Mouse (Mus musculus): Measurements from ENCODE around the gene Dcaf1. TPM values are rescaled to one million over a fixed set of nuclear protein-coding genes. Genes with fewer than 3 reads are reported as not detected.

The Dcaf1 gene
- polyA plus RNA-seq, 1 experiment from 2014 or later = 21.8 TPM

GRCm38 (mm10) chr9:106882176-106882575, 60.5 kb downstream of the Dcaf1 start:
- no peak overlapping the region for H3K9ac ChIP-seq
- no peaks in the 10 kb centered on the region for H3K9me3 ChIP-seq
- no peaks in the 10 kb centered on the region for H3K27me3 ChIP-seq
- ATAC-seq (ENCODE audit: low FRiP score, low read depth) = no peak
- H3K4me1 ChIP-seq = peaks cover 48% of the 10 kb centered on the region
- WGBS = 72% methylated on average over 4 of the region's 4 CpGs
- H3K4me2 ChIP-seq (replicated peaks) = no peak overlapping the region
- no peak overlapping the region for H3K4me3 ChIP-seq
- H3K36me3 ChIP-seq = peaks cover 71% of the 10 kb centered on the region
- H3K27ac ChIP-seq = no peak overlapping the region

- WGBS = 83% methylated on average over 3 of the region's 3 CpGs
- Histone ChIP-seq H3K36me3 (peaks cover 66% of the 10 kb centered on the region), H3K9me3 (no peaks in the 10 kb centered on the region), H3K4me3 (peak overlapping the region; percentile 22), H3K4me2 (replicated peaks) (peak overlapping the region; percentile 97), H3K4me1 (peaks cover 57% of the 10 kb centered on the region), H3K27ac (no peak overlapping the region), H3K27me3 (no peaks in the 10 kb centered on the region), H3K9ac (peak overlapping the region; percentile 35; the same call in 1 of the 2 replicates)
- ATAC-seq (ENCODE audit: low FRiP score, low read depth) = no peak
These were observed 61.4 kb downstream of the Dcaf1 start for GRCm38 (mm10) chr9:106883085-106883484.

- Histone ChIP-seq H3K27ac (no peak overlapping the region), H3K4me3 (peak overlapping the region; percentile 94), H3K9ac (peak overlapping the region; percentile 99), H3K27me3 (no peaks in the 10 kb centered on the region), H3K4me1 (peaks cover 67% of the 10 kb centered on the region), H3K4me2 (replicated peaks) (peak overlapping the region; percentile 97), H3K36me3 (peaks cover 66% of the 10 kb centered on the region), H3K9me3 (no peaks in the 10 kb centered on the region)
- 28% methylated on average over 16 of the region's 16 CpGs for WGBS
- ATAC-seq (ENCODE audit: low FRiP score, low read depth) = no peak
These were observed 62.6 kb downstream of the Dcaf1 start for GRCm38 (mm10) chr9:106884306-106884705.

GRCm38 (mm10) chr9:106884996-106885900, 63.6 kb downstream of the Dcaf1 start:
- Histone ChIP-seq H3K4me3 (peak overlapping the region; percentile 94), H3K27me3 (no peaks in the 10 kb centered on the region), H3K27ac (no peak overlapping the region), H3K9ac (peak overlapping the region; percentile 99), H3K36me3 (peaks cover 69% of the 10 kb centered on the region), H3K4me1 (peaks cover 76% of the 10 kb centered on the region), H3K9me3 (no peaks in the 10 kb centered on the region), H3K4me2 (replicated peaks) (peak overlapping the region; percentile 97)
- ATAC-seq (ENCODE audit: low FRiP score, low read depth) = no peak
- WGBS = 17% methylated on average over 44 of the region's 44 CpGs

- 1% methylated on average over 84 of the region's 107 CpGs for WGBS
- H3K9me3 ChIP-seq = no peaks in the 10 kb centered on the region
- no peaks in the 10 kb centered on the region for H3K27me3 ChIP-seq
- no peak for ATAC-seq (ENCODE audit: low FRiP score, low read depth)
- H3K36me3 ChIP-seq = peaks cover 70% of the 10 kb centered on the region
- peak overlapping the region; percentile 99 for H3K9ac ChIP-seq
- H3K27ac ChIP-seq = peak overlapping the region; percentile 88
- peak overlapping the region; percentile 94 for H3K4me3 ChIP-seq
- peaks cover 82% of the 10 kb centered on the region for H3K4me1 ChIP-seq
- H3K4me2 ChIP-seq (replicated peaks) = peak overlapping the region; percentile 97
These were observed 64.4 kb downstream of the Dcaf1 start for GRCm38 (mm10) chr9:106885901-106886731.

- Histone ChIP-seq H3K9me3 (no peaks in the 10 kb centered on the region), H3K9ac (peak within 1 kb of the TSS; percentile 99), H3K4me2 (replicated peaks) (peak within 1 kb of the TSS; percentile 97), H3K36me3 (peaks cover 61% of the 10 kb centered on the region), H3K27ac (peak within 1 kb of the TSS; percentile 88), H3K4me3 (peak within 1 kb of the TSS; percentile 94), H3K27me3 (no peaks in the 10 kb centered on the region), H3K4me1 (peaks cover 74% of the 10 kb centered on the region)
- peak; percentile 84 for ATAC-seq (ENCODE audit: low FRiP score, low read depth)
- WGBS = 2% methylated on average over 89 of the region's 101 CpGs
These were observed 65.4 kb downstream of the Dcaf1 start, which contains the start of gene Rbm15b for GRCm38 (mm10) chr9:106886828-106887702. Rbm15b (minus strand) TSS chr9:106887428.

- WGBS = 91% methylated on average over 3 of the region's 3 CpGs
- no peak for ATAC-seq (ENCODE audit: low FRiP score, low read depth)
- no peak overlapping the region for H3K4me3 ChIP-seq
- H3K27me3 ChIP-seq = no peaks in the 10 kb centered on the region
- H3K4me1 ChIP-seq = peaks cover 65% of the 10 kb centered on the region
- H3K36me3 ChIP-seq = peaks cover 48% of the 10 kb centered on the region
- no peak overlapping the region for H3K9ac ChIP-seq
- no peaks in the 10 kb centered on the region for H3K9me3 ChIP-seq
- no peak overlapping the region for H3K4me2 ChIP-seq (replicated peaks)
- H3K27ac ChIP-seq = no peak overlapping the region
These were observed 66.7 kb downstream of the Dcaf1 start for GRCm38 (mm10) chr9:106888346-106888745.

GRCm38 (mm10) chr9:106889321-106889720, 67.6 kb downstream of the Dcaf1 start:
- peaks cover 40% of the 10 kb centered on the region for H3K36me3 ChIP-seq
- H3K9me3 ChIP-seq = no peaks in the 10 kb centered on the region
- no peak overlapping the region for H3K9ac ChIP-seq
- H3K27me3 ChIP-seq = no peaks in the 10 kb centered on the region
- H3K4me3 ChIP-seq = no peak overlapping the region
- no peak for ATAC-seq (ENCODE audit: low FRiP score, low read depth)
- no peak overlapping the region for H3K4me2 ChIP-seq (replicated peaks)
- no peak overlapping the region for H3K27ac ChIP-seq
- 80% methylated on average over 9 of the region's 9 CpGs for WGBS
- H3K4me1 ChIP-seq = peaks cover 59% of the 10 kb centered on the region

GRCm38 (mm10) chr9:106890496-106891240, 69.0 kb downstream of the Dcaf1 start:
- Histone ChIP-seq H3K27me3 (no peaks in the 10 kb centered on the region), H3K4me2 (replicated peaks) (peak overlapping the region; percentile 80), H3K36me3 (peaks cover 30% of the 10 kb centered on the region), H3K4me1 (peaks cover 46% of the 10 kb centered on the region), H3K9ac (peak overlapping the region; percentile 90), H3K9me3 (no peaks in the 10 kb centered on the region), H3K27ac (no peak overlapping the region), H3K4me3 (peak overlapping the region; percentile 82)
- WGBS = 60% methylated on average over 8 of the region's 8 CpGs
- ATAC-seq (ENCODE audit: low FRiP score, low read depth) = no peak

- peak overlapping the region; percentile 67; the same call in 1 of the 2 replicates for H3K27ac ChIP-seq
- no peaks in the 10 kb centered on the region for H3K9me3 ChIP-seq
- no peak for ATAC-seq (ENCODE audit: low FRiP score, low read depth)
- H3K9ac ChIP-seq = peak overlapping the region; percentile 90
- peak overlapping the region; percentile 80 for H3K4me2 ChIP-seq (replicated peaks)
- H3K4me1 ChIP-seq = peaks cover 45% of the 10 kb centered on the region
- H3K27me3 ChIP-seq = no peaks in the 10 kb centered on the region
- peaks cover 30% of the 10 kb centered on the region for H3K36me3 ChIP-seq
- WGBS = under 1% methylated on average over 17 of the region's 17 CpGs
- peak overlapping the region; percentile 82 for H3K4me3 ChIP-seq
These were observed 69.7 kb downstream of the Dcaf1 start for GRCm38 (mm10) chr9:106891341-106891741.
